Mouse (Mus musculus): Measurements from ENCODE around the gene Tstd2. TPM values are rescaled to one million over a fixed set of nuclear protein-coding genes. Genes with fewer than 3 reads are reported as not detected.

Gene Tstd2
- polyA plus RNA-seq, 1 experiment from 2014 or later = 45.1 TPM

GRCm38 (mm10) chr4:46131791-46132190 is 6.7 kb downstream of the Tstd2 start:
- H3K27me3 ChIP-seq (ENCODE audit: control insufficient read depth, insufficient read depth, low read length) = no peaks in the 10 kb centered on the region
- H3K4me3 ChIP-seq (ENCODE audit: low read depth, low read length) = no peak overlapping the region
- H3K27ac ChIP-seq (replicated peaks; ENCODE audit: low read depth, low read length) = no peak overlapping the region
- H3K9ac ChIP-seq (ENCODE audit: low read length) = no peak overlapping the region
- no peaks in the 10 kb centered on the region for H3K4me1 ChIP-seq (ENCODE audit: control insufficient read depth, insufficient read depth, low read length)
- DNase-seq (ENCODE audit: low spot score) (no peak), ATAC-seq (ENCODE audit: insufficient number of reproducible peaks, low FRiP score, low TSS enrichment, low read depth) (no peak)
- peaks cover 18% of the 10 kb centered on the region for H3K36me3 ChIP-seq (ENCODE audit: control insufficient read depth, insufficient read depth, low read length)
- H3K9me3 ChIP-seq (ENCODE audit: control insufficient read depth, low read length) = no peaks in the 10 kb centered on the region
- no peak overlapping the region for H3K4me2 ChIP-seq (ENCODE audit: low read depth, severe bottlenecking)
- WGBS = 92% methylated on average over 6 of the region's 6 CpGs

- Histone ChIP-seq H3K9ac (ENCODE audit: low read length) (no peak overlapping the region), H3K27ac (replicated peaks; ENCODE audit: low read depth, low read length) (no peak overlapping the region), H3K9me3 (ENCODE audit: control insufficient read depth, low read length) (no peaks in the 10 kb centered on the region), H3K4me2 (ENCODE audit: low read depth, severe bottlenecking) (no peak overlapping the region), H3K4me3 (ENCODE audit: low read depth, low read length) (no peak overlapping the region), H3K36me3 (ENCODE audit: control insufficient read depth, insufficient read depth, low read length) (peaks cover 20% of the 10 kb centered on the region), H3K27me3 (ENCODE audit: control insufficient read depth, insufficient read depth, low read length) (no peaks in the 10 kb centered on the region), H3K4me1 (ENCODE audit: control insufficient read depth, insufficient read depth, low read length) (no peaks in the 10 kb centered on the region)
- DNase-seq (ENCODE audit: low spot score) = peak; percentile 73
- ATAC-seq (ENCODE audit: insufficient number of reproducible peaks, low FRiP score, low TSS enrichment, low read depth) = no peak
- WGBS = 76% methylated on average over 3 of the region's 3 CpGs
These were observed 8.3 kb downstream of the Tstd2 start for GRCm38 (mm10) chr4:46130221-46130620.

DNA sequence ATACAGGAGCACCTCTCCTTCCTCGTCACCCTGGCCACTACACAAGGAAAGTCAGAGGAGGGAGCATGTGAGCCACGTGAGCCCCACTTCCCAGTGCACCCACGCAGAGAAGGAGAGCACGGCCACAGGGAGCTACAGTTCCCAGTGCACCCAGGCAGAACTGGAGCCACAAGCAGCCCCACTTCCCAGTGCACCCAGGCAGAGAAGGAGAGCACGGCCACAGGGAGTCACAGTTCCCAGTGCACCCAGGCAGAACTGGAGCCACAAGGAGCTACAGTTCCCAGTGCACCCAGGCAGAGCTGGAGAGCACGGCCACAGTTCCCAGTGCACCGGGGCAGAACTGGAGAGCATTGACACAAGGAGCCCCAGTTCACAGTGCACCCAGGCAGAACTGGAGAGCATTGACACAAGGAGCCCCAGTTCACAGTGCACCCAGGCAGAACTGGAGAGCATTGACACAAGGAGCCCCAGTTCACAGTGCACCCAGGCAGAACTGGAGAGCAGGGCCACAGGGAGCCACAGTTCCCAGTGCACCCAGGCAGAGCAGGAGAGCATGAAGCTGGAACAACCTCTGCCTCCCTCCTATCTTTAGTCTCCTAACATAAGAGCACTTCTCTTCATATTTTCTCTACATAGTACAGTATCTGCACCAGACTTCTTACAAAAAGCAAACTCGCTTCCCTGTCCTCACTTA is 9.0 kb downstream of the Tstd2 start:
- Histone ChIP-seq H3K36me3 (ENCODE audit: control insufficient read depth, insufficient read depth, low read length) (peaks cover 26% of the 10 kb centered on the region), H3K27ac (replicated peaks; ENCODE audit: low read depth, low read length) (no peak overlapping the region), H3K27me3 (ENCODE audit: control insufficient read depth, insufficient read depth, low read length) (no peaks in the 10 kb centered on the region), H3K4me3 (ENCODE audit: low read depth, low read length) (no peak overlapping the region), H3K4me1 (ENCODE audit: control insufficient read depth, insufficient read depth, low read length) (no peaks in the 10 kb centered on the region), H3K4me2 (ENCODE audit: low read depth, severe bottlenecking) (no peak overlapping the region), H3K9ac (ENCODE audit: low read length) (no peak overlapping the region), H3K9me3 (ENCODE audit: control insufficient read depth, low read length) (no peaks in the 10 kb centered on the region)
- DNase-seq (ENCODE audit: low spot score) = no peak
- 92% methylated on average over 8 of the region's 8 CpGs for WGBS
- ATAC-seq (ENCODE audit: insufficient number of reproducible peaks, low FRiP score, low TSS enrichment, low read depth) = no peak

DNA sequence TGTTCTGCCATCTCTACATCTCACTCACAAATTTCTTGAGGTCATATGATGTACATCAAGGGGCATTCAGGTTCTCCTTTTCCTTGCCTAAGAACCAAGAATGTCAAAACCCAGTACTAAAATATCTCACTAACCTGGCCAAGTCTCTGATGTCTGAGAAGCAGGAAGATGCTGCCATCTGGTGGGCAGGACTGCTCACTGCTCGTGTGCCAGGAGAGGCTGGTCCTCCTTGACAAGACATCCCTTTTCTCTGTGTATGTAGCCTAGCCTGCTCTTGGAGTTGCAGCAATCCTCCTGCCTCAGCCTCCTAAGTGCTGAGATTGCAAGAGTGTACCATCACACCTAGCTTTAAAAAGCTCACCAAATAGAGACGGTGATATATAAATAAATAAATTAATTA is 12.0 kb downstream of the Tstd2 start:
- H3K36me3 ChIP-seq (ENCODE audit: control insufficient read depth, insufficient read depth, low read length) = peaks cover 31% of the 10 kb centered on the region
- H3K9me3 ChIP-seq (ENCODE audit: control insufficient read depth, low read length) = no peaks in the 10 kb centered on the region
- H3K9ac ChIP-seq (ENCODE audit: low read length) = no peak overlapping the region
- no peak overlapping the region for H3K4me2 ChIP-seq (ENCODE audit: low read depth, severe bottlenecking)
- DNase-seq (ENCODE audit: low spot score) (peak; percentile 81), ATAC-seq (ENCODE audit: insufficient number of reproducible peaks, low FRiP score, low TSS enrichment, low read depth) (no peak)
- 47% methylated on average over 2 of the region's 2 CpGs for WGBS
- no peaks in the 10 kb centered on the region for H3K4me1 ChIP-seq (ENCODE audit: control insufficient read depth, insufficient read depth, low read length)
- H3K4me3 ChIP-seq (ENCODE audit: low read depth, low read length) = no peak overlapping the region
- no peaks in the 10 kb centered on the region for H3K27me3 ChIP-seq (ENCODE audit: control insufficient read depth, insufficient read depth, low read length)
- no peak overlapping the region for H3K27ac ChIP-seq (replicated peaks; ENCODE audit: low read depth, low read length)

GRCm38 (mm10) chr4:46123358-46123757 is 15.1 kb downstream of the Tstd2 start:
- no peak overlapping the region for H3K27ac ChIP-seq (replicated peaks; ENCODE audit: low read depth, low read length)
- no peak overlapping the region for H3K9ac ChIP-seq (ENCODE audit: low read length)
- H3K36me3 ChIP-seq (ENCODE audit: control insufficient read depth, insufficient read depth, low read length) = peaks cover 34% of the 10 kb centered on the region
- no peak for ATAC-seq (ENCODE audit: insufficient number of reproducible peaks, low FRiP score, low TSS enrichment, low read depth)
- H3K4me2 ChIP-seq (ENCODE audit: low read depth, severe bottlenecking) = no peak overlapping the region
- H3K4me1 ChIP-seq (ENCODE audit: control insufficient read depth, insufficient read depth, low read length) = no peaks in the 10 kb centered on the region
- no peak overlapping the region for H3K4me3 ChIP-seq (ENCODE audit: low read depth, low read length)
- H3K9me3 ChIP-seq (ENCODE audit: control insufficient read depth, low read length) = no peaks in the 10 kb centered on the region
- no peak for DNase-seq (ENCODE audit: low spot score)
- no peaks in the 10 kb centered on the region for H3K27me3 ChIP-seq (ENCODE audit: control insufficient read depth, insufficient read depth, low read length)
- 92% methylated on average over 6 of the region's 6 CpGs for WGBS

DNA sequence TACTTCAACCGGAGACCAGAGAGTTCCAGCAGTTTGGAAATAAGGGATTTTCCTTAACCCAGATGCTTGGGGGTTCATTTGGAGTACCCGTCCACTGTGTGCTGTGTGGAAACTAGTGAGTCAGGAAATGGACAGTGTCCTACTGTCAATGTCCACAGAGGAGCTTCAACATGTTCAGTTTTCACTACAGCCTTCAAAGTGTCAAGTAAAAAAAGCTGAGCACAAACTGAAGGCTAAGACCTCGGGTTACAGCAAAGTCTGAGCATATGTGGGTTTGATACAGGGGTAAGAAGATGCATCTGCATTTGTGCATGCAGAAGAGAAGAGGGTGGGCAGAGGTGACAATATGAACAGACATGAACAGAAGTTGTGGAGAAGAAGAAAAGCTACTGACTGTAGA is 17.7 kb downstream of the Tstd2 start:
- Histone ChIP-seq H3K36me3 (ENCODE audit: control insufficient read depth, insufficient read depth, low read length) (peaks cover 54% of the 10 kb centered on the region), H3K4me1 (ENCODE audit: control insufficient read depth, insufficient read depth, low read length) (no peaks in the 10 kb centered on the region), H3K4me2 (ENCODE audit: low read depth, severe bottlenecking) (no peak overlapping the region), H3K9ac (ENCODE audit: low read length) (no peak overlapping the region), H3K27me3 (ENCODE audit: control insufficient read depth, insufficient read depth, low read length) (no peaks in the 10 kb centered on the region), H3K4me3 (ENCODE audit: low read depth, low read length) (no peak overlapping the region), H3K9me3 (ENCODE audit: control insufficient read depth, low read length) (no peaks in the 10 kb centered on the region), H3K27ac (replicated peaks; ENCODE audit: low read depth, low read length) (no peak overlapping the region)
- 82% methylated on average over 3 of the region's 3 CpGs for WGBS
- DNase-seq (ENCODE audit: low spot score) = no peak
- no peak for ATAC-seq (ENCODE audit: insufficient number of reproducible peaks, low FRiP score, low TSS enrichment, low read depth)

DNA sequence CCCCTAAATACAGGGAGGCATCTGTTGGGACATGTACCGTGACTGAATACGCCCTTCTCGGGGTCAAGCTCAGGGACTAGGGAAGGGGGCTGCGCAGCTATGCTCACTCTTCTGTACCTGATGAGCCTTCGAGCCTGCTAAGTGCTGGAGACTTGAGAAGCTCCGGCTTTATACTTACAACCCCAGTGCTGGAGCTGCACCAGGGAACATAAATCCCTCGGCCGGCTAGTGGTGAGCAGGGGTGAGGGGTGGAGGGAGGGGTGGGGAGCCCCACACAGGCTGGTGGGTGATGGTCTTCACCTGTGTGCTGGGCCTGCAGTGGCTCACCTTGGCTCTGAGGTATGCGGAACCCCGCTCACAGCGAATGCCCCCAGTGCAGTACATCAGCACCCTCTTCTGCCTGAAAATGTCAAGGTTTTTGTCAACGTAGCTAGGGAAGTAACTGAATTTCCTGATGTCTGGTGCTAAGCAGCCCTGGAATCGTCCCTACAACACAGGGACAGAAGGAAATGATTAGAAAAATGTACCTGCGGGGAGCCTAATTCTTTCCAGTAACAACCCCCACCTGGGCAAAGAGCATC is 18.9 kb downstream of the Tstd2 start:
- H3K27ac ChIP-seq (replicated peaks; ENCODE audit: low read depth, low read length) = no peak overlapping the region
- WGBS = 85% methylated on average over 14 of the region's 14 CpGs
- DNase-seq (ENCODE audit: low spot score) (no peak), ATAC-seq (ENCODE audit: insufficient number of reproducible peaks, low FRiP score, low TSS enrichment, low read depth) (no peak)
- no peak overlapping the region for H3K4me3 ChIP-seq (ENCODE audit: low read depth, low read length)
- H3K4me1 ChIP-seq (ENCODE audit: control insufficient read depth, insufficient read depth, low read length) = no peaks in the 10 kb centered on the region
- peaks cover 52% of the 10 kb centered on the region for H3K36me3 ChIP-seq (ENCODE audit: control insufficient read depth, insufficient read depth, low read length)
- no peak overlapping the region for H3K4me2 ChIP-seq (ENCODE audit: low read depth, severe bottlenecking)
- no peaks in the 10 kb centered on the region for H3K27me3 ChIP-seq (ENCODE audit: control insufficient read depth, insufficient read depth, low read length)
- H3K9ac ChIP-seq (ENCODE audit: low read length) = no peak overlapping the region
- H3K9me3 ChIP-seq (ENCODE audit: control insufficient read depth, low read length) = no peaks in the 10 kb centered on the region

DNA sequence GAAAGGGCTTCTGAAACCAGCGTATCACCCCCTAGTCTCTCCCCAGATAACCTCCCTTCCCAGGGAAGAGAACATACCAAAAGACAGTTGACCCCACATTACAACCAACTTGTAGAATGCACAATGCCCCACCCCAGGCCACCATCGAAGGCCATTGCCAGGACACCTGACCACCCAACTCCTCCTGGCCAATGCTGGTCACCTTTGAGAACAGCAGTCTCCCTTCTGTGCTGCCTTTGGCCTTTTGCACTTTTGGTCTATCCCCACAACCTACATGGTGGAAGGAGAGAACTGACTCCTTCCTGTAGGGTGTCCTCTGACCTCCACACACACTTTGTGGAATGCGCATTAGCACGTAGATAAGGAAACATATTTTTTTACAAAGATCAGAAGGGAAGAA is 21.0 kb downstream of the Tstd2 start:
- over 99% methylated on average over 4 of the region's 4 CpGs for WGBS
- Histone ChIP-seq H3K4me3 (ENCODE audit: low read depth, low read length) (no peak overlapping the region), H3K4me2 (ENCODE audit: low read depth, severe bottlenecking) (no peak overlapping the region), H3K9ac (ENCODE audit: low read length) (no peak overlapping the region), H3K27ac (replicated peaks; ENCODE audit: low read depth, low read length) (no peak overlapping the region), H3K27me3 (ENCODE audit: control insufficient read depth, insufficient read depth, low read length) (no peaks in the 10 kb centered on the region), H3K36me3 (ENCODE audit: control insufficient read depth, insufficient read depth, low read length) (peaks cover 52% of the 10 kb centered on the region), H3K9me3 (ENCODE audit: control insufficient read depth, low read length) (no peaks in the 10 kb centered on the region), H3K4me1 (ENCODE audit: control insufficient read depth, insufficient read depth, low read length) (no peaks in the 10 kb centered on the region)
- ATAC-seq (ENCODE audit: insufficient number of reproducible peaks, low FRiP score, low TSS enrichment, low read depth) (no peak), DNase-seq (ENCODE audit: low spot score) (no peak)

Data from limb, embryonic 11.5 days (tissue).